Mouse (Mus musculus) myocyte (in vitro differentiated cells): ENCODE data around the gene Ccnb1.

ENCODE experiments used
- CEBPB ChIP-seq: IDR thresholded peaks from 2 replicates; pipeline ENCODE4 v1.6.1; 2011; ENCODE audit warnings: mild to moderate bottlenecking, moderate library complexity; ENCODE audit not compliant: poor library complexity, insufficient read depth, severe bottlenecking
- MAX ChIP-seq: IDR thresholded peaks from one replicate; pipeline ENCODE4 v1.6.1; 2011; ENCODE audit warnings: low read depth, mild to moderate bottlenecking, control low read depth
- MYOD1 ChIP-seq, 3 experiments: IDR thresholded peaks; one replicate each; pipeline ENCODE4 v1.6.1; 2011; ENCODE audit warnings: control low read depth in 2 of 3, low read depth in 2 of 3, mild to moderate bottlenecking in 2 of 3, moderate library complexity in 1 of 3; ENCODE audit not compliant: insufficient read length in 2 of 3, control insufficient read depth in 1 of 3
- MYOG ChIP-seq, 3 experiments: IDR thresholded peaks; one replicate each; pipeline ENCODE4 v1.6.1; 2011; ENCODE audit warnings: control low read depth in 2 of 3, low read depth in 2 of 3, mild to moderate bottlenecking in 2 of 3; ENCODE audit not compliant: insufficient read length in 2 of 3, control insufficient read depth in 1 of 3, insufficient read depth in 1 of 3
- POLR2A ChIP-seq: IDR thresholded peaks from one replicate; pipeline ENCODE4 v1.6.1; 2011; ENCODE audit warnings: low read depth, mild to moderate bottlenecking, control low read depth, moderate library complexity; ENCODE audit not compliant: insufficient read length
- REST ChIP-seq: IDR thresholded peaks from one replicate; pipeline ENCODE4 v1.6.1; 2011; ENCODE audit warnings: mild to moderate bottlenecking, control low read depth, moderate library complexity; ENCODE audit not compliant: insufficient read depth, insufficient read length
- SRF ChIP-seq: IDR thresholded peaks from one replicate; pipeline ENCODE4 v1.6.1; 2011; ENCODE audit warnings: low read depth; ENCODE audit not compliant: control insufficient read depth, insufficient read length
- TCF12 ChIP-seq: IDR thresholded peaks from one replicate; pipeline ENCODE4 v1.6.1; 2011; ENCODE audit warnings: mild to moderate bottlenecking, control low read depth; ENCODE audit not compliant: poor library complexity, insufficient read depth, severe bottlenecking
- USF1 ChIP-seq: IDR thresholded peaks from one replicate; pipeline ENCODE4 v1.6.1; 2011; ENCODE audit warnings: low read depth, mild to moderate bottlenecking, control low read depth, moderate library complexity

GRCm38 (mm10) chr13:100831123-100831522, 44.8 kb upstream of the Ccnb1 start:
- TF ChIP-seq POLR2A (no peak), MYOD1 (IDR thresholded peaks at IDR 0.05; ENCODE audit: control insufficient read depth in 1 of 3, insufficient read length in 2 of 3, low read depth in 2 of 3) (no peak), MYOG (IDR thresholded peaks at IDR 0.05; ENCODE audit: control insufficient read depth in 1 of 3, insufficient read depth in 1 of 3, insufficient read length in 2 of 3, low read depth in 2 of 3) (no peak), SRF (no peak), MAX (no peak), TCF12 (no peak), USF1 (no peak), REST (no peak), CEBPB (no peak)
